Mouse (Mus musculus) ovary, postnatal 10 days (tissue): ENCODE measurements around the gene Nfkbil1.
A peak's percentile ranks its signal among the peaks of the same experiment; 100 is the strongest.

Experiments used
- DNase-seq: peaks from one replicate; pipeline ENCODE4 v3.0.0; 2022; ENCODE audit warnings: low spot score

Gene Nfkbil1

DNA sequence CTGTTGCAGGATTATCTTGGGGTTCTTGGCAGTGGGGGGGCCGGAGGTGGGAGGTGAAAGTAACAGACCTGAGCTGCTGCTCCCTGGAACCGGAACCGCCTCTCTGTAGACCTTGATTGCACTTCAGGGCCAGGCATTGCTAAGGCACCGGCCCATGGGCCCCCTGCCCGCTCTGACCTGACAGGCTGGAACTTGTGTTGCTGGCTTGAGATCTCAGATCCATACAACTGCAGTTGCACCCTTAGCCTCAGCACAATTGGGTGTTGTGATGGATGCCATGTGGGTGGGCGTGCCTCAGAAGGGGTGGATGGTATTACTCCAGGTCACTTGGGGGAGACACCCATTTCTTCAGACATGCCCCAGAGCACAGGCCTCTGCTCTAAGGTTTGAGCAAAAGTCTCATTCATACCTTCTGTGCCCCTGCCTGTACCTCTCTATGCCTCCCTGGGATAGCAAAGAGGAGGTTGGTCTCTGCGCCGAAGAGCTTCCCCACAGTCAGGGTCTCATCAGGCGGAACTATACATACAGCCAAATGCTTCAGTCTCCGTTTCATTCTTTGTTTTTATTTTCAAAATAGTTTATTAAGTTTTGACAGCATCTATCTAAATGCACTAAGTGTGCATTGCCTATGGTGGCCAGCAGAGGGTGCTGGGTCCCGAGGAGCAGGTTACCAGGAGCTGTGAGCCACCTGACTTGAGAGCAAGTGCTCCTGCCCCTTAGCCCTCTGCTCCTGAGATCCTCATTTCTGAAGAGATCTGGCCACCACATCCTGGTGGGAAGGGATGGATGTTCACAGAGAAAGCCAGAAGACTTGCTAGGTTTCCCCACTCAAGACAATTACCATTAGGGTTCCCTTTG is 18.9 kb upstream of the Nfkbil1 start:
- DNase-seq: no peak

GRCm38 (mm10) chr17:35253293-35254093 is 17.9 kb upstream of the Nfkbil1 start:
- no peak for DNase-seq

DNA sequence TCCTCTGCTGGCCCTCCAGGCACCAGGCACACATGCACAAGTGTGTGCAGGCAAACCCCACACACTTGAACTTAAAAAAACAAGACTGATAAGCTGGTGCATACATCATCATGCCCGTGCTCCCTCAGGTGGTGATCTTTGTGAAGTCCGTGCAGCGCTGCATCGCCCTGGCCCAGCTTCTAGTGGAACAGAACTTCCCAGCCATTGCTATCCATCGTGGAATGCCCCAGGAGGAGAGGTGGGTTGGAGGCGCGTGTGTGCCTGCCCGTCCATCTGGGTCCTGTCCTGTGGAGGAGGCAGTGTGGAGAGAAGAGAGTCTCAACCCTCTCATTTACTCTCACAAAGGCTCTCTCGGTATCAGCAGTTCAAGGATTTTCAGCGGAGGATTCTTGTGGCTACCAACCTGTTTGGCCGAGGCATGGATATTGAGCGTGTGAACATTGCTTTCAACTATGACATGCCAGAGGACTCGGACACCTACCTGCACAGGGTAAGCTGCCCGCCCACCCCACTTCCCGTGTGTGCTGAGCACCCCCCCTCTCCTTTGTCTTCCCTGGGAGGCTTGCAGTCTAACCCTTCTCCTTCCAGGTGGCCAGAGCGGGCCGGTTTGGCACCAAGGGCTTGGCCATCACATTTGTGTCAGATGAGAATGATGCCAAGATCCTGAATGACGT is 17.2 kb upstream of the Nfkbil1 start:
- no peak for DNase-seq

GRCm38 (mm10) chr17:35251981-35252380 is 16.4 kb upstream of the Nfkbil1 start:
- DNase-seq: no peak

GRCm38 (mm10) chr17:35251162-35251719 is 15.6 kb upstream of the Nfkbil1 start:
- DNase-seq: no peak

DNA sequence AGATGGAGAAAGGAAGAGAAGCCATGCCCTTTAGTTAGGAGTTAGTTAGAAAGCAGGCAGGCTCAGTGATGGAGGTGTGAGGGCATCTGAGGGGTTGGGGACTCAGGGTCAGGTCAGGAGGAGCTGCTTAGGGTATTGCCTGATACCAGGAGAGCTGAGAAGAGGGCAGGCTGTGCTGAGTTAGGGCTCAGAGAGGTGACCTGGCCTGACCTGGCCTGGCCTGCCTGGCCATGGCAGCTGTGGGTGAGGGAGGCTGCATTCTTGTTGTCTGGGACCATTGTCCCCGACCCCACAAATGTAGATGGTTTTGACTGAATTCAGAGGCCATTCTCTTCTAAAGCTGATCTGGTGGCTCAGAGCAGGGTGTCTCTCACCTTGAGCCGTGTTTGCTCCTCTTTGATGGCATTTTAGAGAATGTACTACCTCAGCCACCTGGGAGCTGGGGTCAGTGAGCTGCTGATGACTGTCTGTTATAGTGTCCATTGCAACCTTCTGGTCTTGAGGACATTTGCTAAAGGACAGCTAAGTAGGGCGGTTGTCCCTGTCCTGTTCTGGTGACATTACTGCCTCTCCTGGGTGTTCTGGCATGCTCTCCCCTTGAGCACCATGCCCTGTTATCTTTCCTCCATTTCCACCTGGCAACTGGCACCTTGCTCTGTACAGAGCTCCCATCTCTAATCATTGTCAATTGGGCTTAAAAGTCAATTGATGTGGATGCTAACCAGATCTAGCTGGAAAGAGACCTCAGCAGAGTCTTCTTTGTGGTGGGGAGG is 14.9 kb upstream of the Nfkbil1 start:
- no peak for DNase-seq

GRCm38 (mm10) chr17:35249451-35250197 is 14.0 kb upstream of the Nfkbil1 start:
- no peak for DNase-seq

- no peak for DNase-seq
These were observed 13.4 kb upstream of the Nfkbil1 start for GRCm38 (mm10) chr17:35248986-35249385.

- DNase-seq: no peak
These were observed 11.6 kb upstream of the Nfkbil1 start for GRCm38 (mm10) chr17:35247144-35247543.

- DNase-seq: no peak
These were observed 10.4 kb upstream of the Nfkbil1 start for GRCm38 (mm10) chr17:35245731-35246623.

DNA sequence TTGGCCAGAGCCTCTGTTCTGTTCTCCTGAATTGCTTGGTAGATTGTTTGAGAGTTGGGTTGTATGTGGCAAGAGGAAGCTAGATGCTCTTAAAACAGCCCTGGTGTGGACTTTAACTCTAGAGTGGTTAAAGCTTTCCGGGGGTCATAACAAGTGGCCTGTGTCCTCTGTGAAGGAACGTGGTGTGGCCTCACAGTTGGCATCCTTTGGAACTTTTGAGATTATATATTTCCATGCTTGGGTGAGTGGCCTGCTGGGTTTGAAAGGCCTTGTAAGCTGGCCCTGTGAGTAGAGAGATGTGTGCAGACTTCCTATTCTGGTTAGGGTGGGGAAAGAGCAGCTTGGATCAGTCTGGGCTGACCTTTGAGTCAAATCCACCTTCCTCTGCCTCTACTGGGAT is 9.4 kb upstream of the Nfkbil1 start:
- no peak for DNase-seq

- DNase-seq: no peak
These were observed 7.5 kb upstream of the Nfkbil1 start for GRCm38 (mm10) chr17:35243086-35243485.

DNA sequence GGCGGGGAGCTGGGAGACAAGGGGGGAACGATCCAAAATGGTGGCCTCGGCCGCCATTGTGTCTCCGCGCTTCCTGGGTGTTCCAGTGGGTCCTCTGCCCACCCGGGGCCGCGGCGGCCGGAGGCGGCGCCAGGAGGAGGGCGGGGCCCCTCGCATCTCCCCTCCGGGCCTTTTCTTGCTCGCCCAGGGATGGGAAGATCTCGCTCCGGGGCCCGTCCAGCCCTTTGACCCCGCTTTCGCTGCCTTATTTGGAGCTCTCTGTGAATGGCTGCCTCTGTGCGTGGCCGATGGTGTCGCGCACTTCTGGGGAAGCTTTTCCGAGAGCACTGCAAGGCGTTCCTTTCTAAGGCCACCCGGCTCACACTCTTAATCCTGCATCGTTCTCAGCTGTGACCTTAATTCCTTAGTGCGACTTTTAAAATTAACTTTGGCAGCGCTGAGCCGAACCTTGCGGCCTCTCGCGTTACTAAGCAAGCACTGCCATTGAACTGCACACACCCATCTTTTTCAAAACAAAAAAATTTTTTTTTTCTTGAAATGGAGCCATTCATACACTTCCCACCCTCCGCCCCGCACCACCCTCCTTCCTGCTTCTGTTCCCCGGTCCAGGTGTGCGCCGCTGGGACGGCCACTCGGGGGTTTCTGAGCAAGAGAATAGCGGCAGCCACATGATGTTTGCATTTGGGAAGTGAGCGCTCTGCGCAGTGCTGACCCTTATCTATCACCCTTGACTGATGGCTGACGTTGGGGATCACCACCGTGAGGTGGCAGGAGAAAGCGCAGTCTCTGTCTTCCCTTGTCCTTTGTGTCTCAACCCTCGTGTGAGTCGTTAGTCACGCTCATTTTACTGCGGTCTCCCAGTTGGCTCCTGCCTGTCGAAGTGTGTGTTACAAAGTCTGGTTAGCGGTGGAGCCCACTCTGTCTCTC is 6.7 kb upstream of the Nfkbil1 start:
- no peak for DNase-seq

DNA sequence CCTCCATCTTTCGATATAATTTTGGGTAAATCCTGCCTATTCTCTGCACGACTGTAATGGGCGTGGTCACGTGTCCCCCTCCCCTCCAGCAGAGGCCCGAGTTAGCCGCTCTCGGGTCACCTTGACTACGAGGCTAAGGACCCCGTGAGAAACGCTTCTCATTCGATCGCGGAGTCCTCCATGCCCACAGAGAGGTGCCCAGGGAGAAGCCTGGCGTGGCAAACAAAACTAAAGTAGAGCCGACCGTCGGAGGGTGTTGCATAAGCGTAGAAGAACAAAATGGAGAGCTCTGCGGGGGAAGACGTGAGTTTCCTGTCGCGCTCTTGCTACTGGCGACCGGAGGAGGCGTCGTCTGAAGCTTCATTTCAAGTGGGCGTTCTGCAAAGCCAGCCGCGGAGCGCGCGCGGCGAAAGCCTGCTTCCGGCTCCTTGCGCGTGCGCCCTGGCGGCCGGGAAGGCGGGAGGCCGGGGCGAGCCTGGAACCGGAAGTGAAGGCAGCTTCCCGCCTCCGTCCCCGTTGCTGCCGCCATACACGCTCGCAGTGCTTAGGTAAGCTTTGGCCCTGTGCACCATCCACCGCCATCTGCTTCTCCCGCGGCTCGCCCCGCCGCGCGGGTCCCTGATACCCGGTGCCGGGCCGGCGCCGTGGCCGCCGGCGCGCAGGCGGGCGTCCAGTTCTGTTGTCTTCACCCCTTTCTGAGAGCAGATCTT is 5.9 kb upstream of the Nfkbil1 start, which contains the start of gene Ddx39b:
Gene Ddx39b (plus strand): TSS at position 442 of the 710 bp plus-strand sequence.
- peak; percentile 92 for DNase-seq

- no peak for DNase-seq
These were observed 5.1 kb upstream of the Nfkbil1 start for GRCm38 (mm10) chr17:35240384-35241304.

- no peak for DNase-seq
These were observed 4.1 kb upstream of the Nfkbil1 start for GRCm38 (mm10) chr17:35239700-35240099.

DNA sequence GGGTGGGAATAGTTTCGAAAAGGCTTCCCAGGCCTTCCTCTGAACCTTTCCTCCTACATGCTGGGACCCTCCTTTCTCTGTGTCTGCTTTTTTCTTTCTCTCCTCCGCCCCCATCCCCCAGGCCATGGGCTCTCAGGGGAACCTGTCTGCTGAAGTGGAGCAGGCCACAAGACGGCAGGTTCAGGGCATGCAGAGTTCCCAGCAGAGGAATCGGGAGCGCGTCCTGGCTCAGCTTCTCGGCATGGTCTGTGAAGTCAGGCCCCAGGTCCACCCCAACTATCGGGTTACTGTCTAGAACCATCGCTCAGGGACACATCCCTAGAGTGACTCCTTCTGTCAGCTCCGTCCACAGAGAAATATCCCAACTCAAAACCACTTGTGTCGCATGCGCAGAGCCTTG is 1.9 kb upstream of the Nfkbil1 start:
- no peak for DNase-seq
